In the genomic region with DNA sequence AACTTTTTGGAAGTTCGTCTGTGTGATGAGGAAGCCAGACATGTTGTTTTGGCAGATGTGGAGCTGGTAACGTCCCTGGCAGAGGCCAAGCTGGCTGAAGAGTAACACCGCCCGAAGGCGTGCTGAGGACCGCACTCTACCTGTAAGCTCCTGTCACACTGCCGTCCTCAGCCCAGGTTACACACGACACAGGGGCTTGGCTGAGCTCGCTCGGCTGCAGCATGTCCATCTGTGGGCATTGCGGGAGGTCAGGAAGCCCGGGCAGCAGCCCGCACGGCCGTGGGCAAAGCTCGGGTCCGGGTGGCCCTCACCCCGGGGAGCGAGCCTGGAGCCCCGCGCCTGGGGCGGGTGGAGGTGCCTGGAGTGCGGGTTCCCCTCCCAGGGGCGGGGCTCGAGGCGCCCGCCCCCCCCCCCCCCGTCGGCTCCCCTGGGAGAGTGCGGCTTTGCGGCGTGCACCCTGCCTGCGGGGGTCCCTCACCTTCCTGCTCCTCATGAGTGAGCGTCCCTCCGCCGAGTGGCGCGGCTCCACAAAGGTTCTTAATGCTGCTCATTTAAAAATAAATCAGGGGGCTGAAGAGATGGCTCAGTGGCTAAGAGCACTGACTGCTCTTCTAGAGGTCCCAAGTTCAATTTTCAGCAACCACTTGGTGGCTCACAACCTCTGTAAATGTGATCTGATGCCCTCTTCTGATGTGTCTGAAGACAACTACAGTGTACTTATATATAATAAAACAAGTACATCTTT, we compare ENCODE assay signal across 8 mouse cellular contexts. TPM values are rescaled to one million over a fixed set of nuclear protein-coding genes. Genes with fewer than 3 reads are reported as not detected.
DNase-seq lines count a peak whose midpoint lies in the region; ATAC-seq and TF ChIP-seq lines count a peak whose summit lies in the region.

No protein-coding gene starts in this region.

- peak overlapping the region; percentile 53 for H3K9ac ChIP-seq in forebrain, embryonic 13.5 days
- peak overlapping the region; percentile 51 for H3K9ac ChIP-seq in kidney, embryonic 14.5 days (ENCODE audit: low read depth, low read length)

- peaks cover 18% of the 10 kb centered on the region for H3K4me1 ChIP-seq in heart, embryonic 10.5 days
- H3K4me1 ChIP-seq in forebrain, embryonic 13.5 days: peaks cover 8% of the 10 kb centered on the region
- H3K4me1 ChIP-seq in kidney, embryonic 14.5 days (ENCODE audit: control insufficient read depth, insufficient read depth, low read length): peaks cover 9% of the 10 kb centered on the region
- H3K4me1 ChIP-seq in thymus, adult 2 months (replicated peaks; ENCODE audit: control insufficient read depth, insufficient read depth, low read length): peaks cover 33% of the 10 kb centered on the region

- TF ChIP-seq CTCF in thymus, adult 2 months (IDR thresholded peaks at IDR 0.05; ENCODE audit: borderline replicate concordance, control insufficient read depth, extremely low read depth, insufficient read depth, low read length, poor library complexity): no peak

- H3K4me2 ChIP-seq in forebrain, embryonic 13.5 days: peak overlapping the region; percentile 64
- peak overlapping the region; percentile 81 for H3K4me2 ChIP-seq in kidney, embryonic 14.5 days (replicated peaks; ENCODE audit: low read depth, low read length)

- H3K4me3 ChIP-seq in heart, embryonic 10.5 days: peak overlapping the region; percentile 64
- peak overlapping the region; percentile 33 for H3K4me3 ChIP-seq in forebrain, embryonic 13.5 days
- H3K4me3 ChIP-seq in kidney, embryonic 14.5 days (ENCODE audit: low read length): peak overlapping the region; percentile 41
- H3K4me3 ChIP-seq in thymus, adult 2 months (ENCODE audit: control insufficient read depth, insufficient read depth, low read length): peak overlapping the region; percentile 53

- H3K27me3 ChIP-seq in heart, embryonic 10.5 days (ENCODE audit: insufficient read depth, poor library complexity, severe bottlenecking): peaks cover 23% of the 10 kb centered on the region
- H3K27me3 ChIP-seq in forebrain, embryonic 13.5 days: peaks cover 36% of the 10 kb centered on the region
- H3K27me3 ChIP-seq in kidney, embryonic 14.5 days (ENCODE audit: control insufficient read depth, insufficient read depth, low read length): 0 out of 2 replicates have a peak, but pooled peaks cover 2% of the 10 kb centered on the region
- H3K27me3 ChIP-seq in thymus, adult 2 months (ENCODE audit: control insufficient read depth, insufficient read depth, low read length): no peaks in the 10 kb centered on the region

- TF ChIP-seq POLR2A in thymus, adult 2 months (IDR thresholded peaks at IDR 0.05; ENCODE audit: control insufficient read depth, extremely low read depth, insufficient read depth, low read length, poor library complexity): no peak

- DNase-seq in heart, embryonic 10.5 days (ENCODE audit: low spot score): no peak
- DNase-seq in heart, postnatal 25 days (ENCODE audit: low spot score): no peak
- peak; percentile 32 for DNase-seq in ZHBTc4 (ENCODE audit: low read depth, low spot score)
- peak; percentile 49 for DNase-seq in thymus, adult 2 months
- DNase-seq in layer of hippocampus, postnatal 10 days (ENCODE audit: low spot score in 2 of 2): no peak

- no peak for ATAC-seq in forebrain, embryonic 13.5 days
- ATAC-seq in kidney, embryonic 14.5 days (ENCODE audit: low FRiP score, low TSS enrichment): peak; percentile 50; the same call in 1 of the 2 replicates
- ATAC-seq in megakaryocyte, adult 5-6 weeks (ENCODE audit: poor library complexity, severe bottlenecking): peak; percentile 51

- intact Hi-C loops in heart, postnatal 25 days (cut with DNase I): no loop called here

- H3K36me3 ChIP-seq in heart, embryonic 10.5 days: no peaks in the 10 kb centered on the region
- no peaks in the 10 kb centered on the region for H3K36me3 ChIP-seq in forebrain, embryonic 13.5 days (ENCODE audit: poor library complexity, severe bottlenecking)
- no peaks in the 10 kb centered on the region for H3K36me3 ChIP-seq in kidney, embryonic 14.5 days (ENCODE audit: control insufficient read depth, insufficient read depth, low read length)
- no peaks in the 10 kb centered on the region for H3K36me3 ChIP-seq in thymus, adult 2 months (ENCODE audit: control insufficient read depth, insufficient read depth, low read length)

- peak overlapping the region; percentile 69; the same call in 1 of the 2 replicates for H3K27ac ChIP-seq in heart, embryonic 10.5 days
- H3K27ac ChIP-seq in forebrain, embryonic 13.5 days: no peak overlapping the region
- no peak overlapping the region for H3K27ac ChIP-seq in kidney, embryonic 14.5 days (ENCODE audit: low read depth, low read length)
- peak overlapping the region; percentile 57 for H3K27ac ChIP-seq in thymus, adult 2 months (ENCODE audit: control insufficient read depth, insufficient read depth, low read length)

- WGBS in heart, embryonic 10.5 days: 2% methylated on average over 35 of the region's 38 CpGs
- WGBS in forebrain, embryonic 13.5 days: 3% methylated on average over 30 of the region's 38 CpGs
- WGBS in kidney, embryonic 14.5 days: 1% methylated on average over 30 of the region's 38 CpGs
- WGBS in thymus, adult 2 months: 11% methylated on average over 32 of the region's 38 CpGs

- no peaks in the 10 kb centered on the region for H3K9me3 ChIP-seq in heart, embryonic 10.5 days
- H3K9me3 ChIP-seq in forebrain, embryonic 13.5 days (replicated peaks): no peaks in the 10 kb centered on the region
- no peaks in the 10 kb centered on the region for H3K9me3 ChIP-seq in kidney, embryonic 14.5 days (ENCODE audit: control insufficient read depth, low read length)

RNA-seq across cellular contexts. Expression of a gene that starts 4.9 kb away (rescaled TPM):
- polyA plus RNA-seq in heart, embryonic 10.5 days (2016; fragmentation: Nextera tagmentation; extraction: Ambion mirVana): not detected in 2 replicates
- total RNA-seq in heart, postnatal 25 days (2021): not detected
- polyA plus RNA-seq in forebrain, embryonic 13.5 days (2015; fragmentation: Nextera tagmentation; extraction: Ambion mirVana): 0.15 and 0.19 TPM in 2 replicates
- not detected in 2 replicates for polyA plus RNA-seq in kidney, embryonic 14.5 days (2014; fragmentation: Nextera tagmentation; extraction: Ambion mirVana)
- total RNA-seq in megakaryocyte, adult 5-6 weeks (2015): not detected in 2 replicates
- total RNA-seq in megakaryocyte, adult 5-6 weeks (2017): not detected in 2 replicates
- 0.32 and 0.59 TPM in 2 replicates for polyA plus RNA-seq in thymus, adult 2 months (2012; rRNA removed)
- not detected for total RNA-seq in layer of hippocampus, postnatal 10 days (2021)

RNA-seq across cellular contexts. Expression of a gene that starts 6.2 kb away (rescaled TPM):
- 80.7 and 84.7 TPM in 2 replicates for polyA plus RNA-seq in heart, embryonic 10.5 days (2016; fragmentation: Nextera tagmentation; extraction: Ambion mirVana)
- 10 to 100 TPM; 36.0 to 36.4 TPM for total RNA-seq in heart, postnatal 25 days (2021)
- 124 and 129 TPM in 2 replicates for polyA plus RNA-seq in forebrain, embryonic 13.5 days (2015; fragmentation: Nextera tagmentation; extraction: Ambion mirVana)
- 62.0 and 89.1 TPM in 2 replicates for polyA plus RNA-seq in kidney, embryonic 14.5 days (2014; fragmentation: Nextera tagmentation; extraction: Ambion mirVana)
- total RNA-seq in megakaryocyte, adult 5-6 weeks (2015): 57.4 and 62.3 TPM in 2 replicates
- total RNA-seq in megakaryocyte, adult 5-6 weeks (2017): 86.3 and 88.8 TPM in 2 replicates
- 158 and 192 TPM in 2 replicates for polyA plus RNA-seq in thymus, adult 2 months (2012; rRNA removed)
- total RNA-seq in layer of hippocampus, postnatal 10 days (2021): 10 to 100 TPM; 45.9 to 51.1 TPM

Comparison
In these comparisons a context has a peak if more than half of its experiments do, and no peak if none do; other contexts are left out.
1. DNase-seq: peak in ZHBTc4 (single experiment) and thymus, adult 2 months (single experiment); none in heart, embryonic 10.5 days (single experiment), heart, postnatal 25 days (single experiment) and layer of hippocampus, postnatal 10 days (0 of 2).
2. H3K27ac ChIP-seq: peak in heart, embryonic 10.5 days (single experiment) and thymus, adult 2 months (single experiment); none in forebrain, embryonic 13.5 days (single experiment) and kidney, embryonic 14.5 days (single experiment).
3. Peak in every context shown above with its lines, with median percentiles within 50 percentile points of each other: H3K4me3 ChIP-seq.